Mouse (Mus musculus) erythroid progenitor cell, adult 5-6 weeks (primary cell): ENCODE data around the gene Ucn2. TPM values are rescaled to one million over a fixed set of nuclear protein-coding genes. Genes with fewer than 3 reads are reported as not detected.

Experiments used
- ATAC-seq: replicated peaks from 2 replicates; pipeline ENCODE4 v1.8.0; 2016; ENCODE audit warnings: moderate number of reproducible peaks, mild to moderate bottlenecking, moderate TSS enrichment, inconsistent platforms; ENCODE audit not compliant: poor library complexity, low FRiP score, severe bottlenecking
- total RNA-seq, 2 experiments: library from RNA; stranded (forward) in 1 of 2; stranded (reverse) in 1 of 2; fragments of 150-400 nt in 1 of 2; fragments of 186-747, 209-891 nt in 1 of 2; gene quantifications; 2 replicates each; pipeline versions ENCODE4 v1.2.3 to v1.2.4; 2015 to 2017; ENCODE audit warnings: low replicate concordance in 2 of 2

Gene Ucn2
- total RNA-seq (2015; ENCODE audit: low replicate concordance), result not detected in 2 replicates
- not detected in 2 replicates for total RNA-seq (2017; ENCODE audit: low replicate concordance)

GRCm38 (mm10) chr9:108985710-108986109 is at the start of gene Ucn2:
Gene Ucn2, plus strand, starts transcription at chr9:108986010.
- ATAC-seq, result no peak

GRCm38 (mm10) chr9:108936418-108937364 is 49.1 kb upstream of the Ucn2 start, which contains the start of gene Uqcrc1:
Gene Uqcrc1, plus strand, starts transcription at chr9:108936633.
- ATAC-seq, result peak; percentile 96

- ATAC-seq, result no peak
Observed at GRCm38 (mm10) chr9:108945111-108945510, 40.7 kb upstream of the Ucn2 start.

GRCm38 (mm10) chr9:108945608-108946007 is 40.2 kb upstream of the Ucn2 start:
- no peak for ATAC-seq

- ATAC-seq, result no peak
Observed at GRCm38 (mm10) chr9:108949231-108949966, 36.4 kb upstream of the Ucn2 start.

GRCm38 (mm10) chr9:108949967-108950728 is 35.7 kb upstream of the Ucn2 start:
- no peak for ATAC-seq

- no peak for ATAC-seq
Observed at GRCm38 (mm10) chr9:108953081-108953636, 32.7 kb upstream of the Ucn2 start, which contains the start of gene Col7a1. Gene Col7a1, plus strand, starts transcription at chr9:108953586.

- ATAC-seq, result no peak
Observed at GRCm38 (mm10) chr9:108955241-108955640, 30.6 kb upstream of the Ucn2 start.

GRCm38 (mm10) chr9:108955846-108956245 is 30.0 kb upstream of the Ucn2 start:
- ATAC-seq, result no peak

GRCm38 (mm10) chr9:108963577-108963976 is 22.2 kb upstream of the Ucn2 start:
- ATAC-seq, result no peak

GRCm38 (mm10) chr9:108964338-108964737 is 21.5 kb upstream of the Ucn2 start:
- no peak for ATAC-seq

GRCm38 (mm10) chr9:108970623-108971022 is 15.2 kb upstream of the Ucn2 start:
- ATAC-seq, result no peak

- ATAC-seq, result no peak
Observed at GRCm38 (mm10) chr9:108976483-108976882, 9.3 kb upstream of the Ucn2 start.

- no peak for ATAC-seq
Observed at GRCm38 (mm10) chr9:108977966-108978365, 7.8 kb upstream of the Ucn2 start.

GRCm38 (mm10) chr9:108982498-108982897 is 3.3 kb upstream of the Ucn2 start:
- ATAC-seq, result no peak

- no peak for ATAC-seq
Observed at GRCm38 (mm10) chr9:108983209-108983608, 2.6 kb upstream of the Ucn2 start.

GRCm38 (mm10) chr9:108987704-108988350 is 2.0 kb downstream of the Ucn2 start:
- ATAC-seq, result no peak

GRCm38 (mm10) chr9:108989802-108990461 is 4.1 kb downstream of the Ucn2 start:
- ATAC-seq, result no peak

GRCm38 (mm10) chr9:108990462-108990820 is 4.6 kb downstream of the Ucn2 start:
- no peak for ATAC-seq
